Mouse (Mus musculus): ENCODE measurements around the gene Bckdk. TPM values are rescaled to one million over a fixed set of nuclear protein-coding genes. Genes with fewer than 3 reads are reported as not detected.

The Bckdk gene
- polyA plus RNA-seq, 1 experiment from 2014 or later: 69.2 TPM

GRCm38 (mm10) chr7:127952864-127953581 is 49.1 kb downstream of the Bckdk start:
- no peak overlapping the region for H3K27ac ChIP-seq
- no peaks in the 10 kb centered on the region for H3K36me3 ChIP-seq (replicated peaks; ENCODE audit: control insufficient read depth, insufficient read depth)
- no peak overlapping the region for H3K9ac ChIP-seq
- DNase-seq (ENCODE audit: low spot score) (no peak), ATAC-seq (ENCODE audit: low FRiP score) (no peak)
- 47% methylated on average over 13 of the region's 13 CpGs for WGBS
- no peak overlapping the region for H3K4me3 ChIP-seq (replicated peaks; ENCODE audit: low read length)
- no peaks in the 10 kb centered on the region for H3K27me3 ChIP-seq (ENCODE audit: control insufficient read depth, insufficient read depth, low read length)
- H3K4me1 ChIP-seq (replicated peaks; ENCODE audit: control insufficient read depth, insufficient read depth, low read length): no peaks in the 10 kb centered on the region
- no peak overlapping the region for H3K4me2 ChIP-seq (replicated peaks)
- H3K9me3 ChIP-seq (ENCODE audit: control insufficient read depth, low read length): no peaks in the 10 kb centered on the region

GRCm38 (mm10) chr7:127959364-127959763 is 55.5 kb downstream of the Bckdk start:
- Histone ChIP-seq H3K4me2 (replicated peaks) (no peak overlapping the region), H3K9ac (no peak overlapping the region), H3K4me3 (replicated peaks; ENCODE audit: low read length) (no peak overlapping the region), H3K27me3 (ENCODE audit: control insufficient read depth, insufficient read depth, low read length) (no peaks in the 10 kb centered on the region), H3K4me1 (replicated peaks; ENCODE audit: control insufficient read depth, insufficient read depth, low read length) (no peaks in the 10 kb centered on the region), H3K27ac (no peak overlapping the region), H3K36me3 (replicated peaks; ENCODE audit: control insufficient read depth, insufficient read depth) (no peaks in the 10 kb centered on the region), H3K9me3 (ENCODE audit: control insufficient read depth, low read length) (no peaks in the 10 kb centered on the region)
- ATAC-seq (ENCODE audit: low FRiP score): no peak
- 70% methylated on average over 5 of the region's 5 CpGs for WGBS
- no peak for DNase-seq (ENCODE audit: low spot score)

Other genes with a start within 250 kb of the Bckdk start
- 50.2 and 57.4 TPM in 2 replicates for gene Bcl7c, start 195.1 kb upstream of the Bckdk start, polyA plus RNA-seq (2014; fragmentation: Nextera tagmentation; extraction: Ambion mirVana)
- 3.1 and 4.2 TPM in 2 replicates for gene Ctf1, start 191.3 kb upstream of the Bckdk start, polyA plus RNA-seq (2014; fragmentation: Nextera tagmentation; extraction: Ambion mirVana)
- 0.25 TPM in 1 of 2 replicates, not detected in the other for gene Ctf2, start 171.9 kb upstream of the Bckdk start, polyA plus RNA-seq (2014; fragmentation: Nextera tagmentation; extraction: Ambion mirVana)
- 5.6 and 6.9 TPM in 2 replicates for gene Fbxl19, start 159.5 kb upstream of the Bckdk start, polyA plus RNA-seq (2014; fragmentation: Nextera tagmentation; extraction: Ambion mirVana)
- 4.8 and 7.3 TPM in 2 replicates for gene Orai3, start 134.3 kb upstream of the Bckdk start, polyA plus RNA-seq (2014; fragmentation: Nextera tagmentation; extraction: Ambion mirVana)
- 18.7 and 19.1 TPM in 2 replicates for gene Setd1a, start 127.4 kb upstream of the Bckdk start, polyA plus RNA-seq (2014; fragmentation: Nextera tagmentation; extraction: Ambion mirVana)
- gene Gm49388, start 118.5 kb upstream of the Bckdk start, polyA plus RNA-seq (2014; fragmentation: Nextera tagmentation; extraction: Ambion mirVana): not detected in 2 replicates
- 10.6 and 11.0 TPM in 2 replicates for gene Hsd3b7, start 103.5 kb upstream of the Bckdk start, polyA plus RNA-seq (2014; fragmentation: Nextera tagmentation; extraction: Ambion mirVana)
- 9.6 and 10.6 TPM in 2 replicates for gene Stx4a, start 79.8 kb upstream of the Bckdk start, polyA plus RNA-seq (2014; fragmentation: Nextera tagmentation; extraction: Ambion mirVana)
- gene Stx1b, start 79.5 kb upstream of the Bckdk start, polyA plus RNA-seq (2014; fragmentation: Nextera tagmentation; extraction: Ambion mirVana): 59.7 and 66.2 TPM in 2 replicates
- 11.6 and 12.3 TPM in 2 replicates for gene Zfp646, start 27.9 kb upstream of the Bckdk start, polyA plus RNA-seq (2014; fragmentation: Nextera tagmentation; extraction: Ambion mirVana)
- gene Zfp668, start 27.3 kb upstream of the Bckdk start, polyA plus RNA-seq (2014; fragmentation: Nextera tagmentation; extraction: Ambion mirVana): 22.5 and 26.8 TPM in 2 replicates
- gene Prss53, start 13.1 kb upstream of the Bckdk start, polyA plus RNA-seq (2014; fragmentation: Nextera tagmentation; extraction: Ambion mirVana): 0.83 and 1.1 TPM in 2 replicates
- gene Gm21974, start 8.6 kb upstream of the Bckdk start, polyA plus RNA-seq (2014; fragmentation: Nextera tagmentation; extraction: Ambion mirVana): not detected in 2 replicates
- 71.9 and 81.8 TPM in 2 replicates for gene Vkorc1, start 8.5 kb upstream of the Bckdk start, polyA plus RNA-seq (2014; fragmentation: Nextera tagmentation; extraction: Ambion mirVana)
- gene Kat8, start 8.4 kb downstream of the Bckdk start, polyA plus RNA-seq (2014; fragmentation: Nextera tagmentation; extraction: Ambion mirVana): 42.1 and 46.0 TPM in 2 replicates
- 0.25 TPM in 2 replicates for gene Prss8, start 26.0 kb downstream of the Bckdk start, polyA plus RNA-seq (2014; fragmentation: Nextera tagmentation; extraction: Ambion mirVana)
- 13.1 and 14.2 TPM in 2 replicates for gene Prss36, start 42.6 kb downstream of the Bckdk start, polyA plus RNA-seq (2014; fragmentation: Nextera tagmentation; extraction: Ambion mirVana)
- gene Fus, start 63.4 kb downstream of the Bckdk start, polyA plus RNA-seq (2014; fragmentation: Nextera tagmentation; extraction: Ambion mirVana): 39.0 and 44.2 TPM in 2 replicates
- gene Pycard, start 89.8 kb downstream of the Bckdk start, polyA plus RNA-seq (2014; fragmentation: Nextera tagmentation; extraction: Ambion mirVana): 6.6 and 9.8 TPM in 2 replicates
- not detected in 2 replicates for gene Trim72, start 99.9 kb downstream of the Bckdk start, polyA plus RNA-seq (2014; fragmentation: Nextera tagmentation; extraction: Ambion mirVana)
- gene Itgam, start 158.6 kb downstream of the Bckdk start, polyA plus RNA-seq (2014; fragmentation: Nextera tagmentation; extraction: Ambion mirVana): 0.60 and 0.88 TPM in 2 replicates
- not detected in 2 replicates for gene Gm49368, start 158.6 kb downstream of the Bckdk start, polyA plus RNA-seq (2014; fragmentation: Nextera tagmentation; extraction: Ambion mirVana)
- 0.09 TPM in 1 of 2 replicates, not detected in the other for gene Itgax, start 225.5 kb downstream of the Bckdk start, polyA plus RNA-seq (2014; fragmentation: Nextera tagmentation; extraction: Ambion mirVana)